Mouse (Mus musculus): Measurements from ENCODE around the gene Tnfrsf1b. TPM values are rescaled to one million over a fixed set of nuclear protein-coding genes. Genes with fewer than 3 reads are reported as not detected.
"Not testable (repeated sequence)": the region's sequence is repeated elsewhere in the genome, so short reads cannot be mapped to it uniquely, and the experiment has no call there.

The Tnfrsf1b gene
- total RNA-seq, 2 experiments from 2014 or later, result 2.4 to 2.9 TPM

DNA sequence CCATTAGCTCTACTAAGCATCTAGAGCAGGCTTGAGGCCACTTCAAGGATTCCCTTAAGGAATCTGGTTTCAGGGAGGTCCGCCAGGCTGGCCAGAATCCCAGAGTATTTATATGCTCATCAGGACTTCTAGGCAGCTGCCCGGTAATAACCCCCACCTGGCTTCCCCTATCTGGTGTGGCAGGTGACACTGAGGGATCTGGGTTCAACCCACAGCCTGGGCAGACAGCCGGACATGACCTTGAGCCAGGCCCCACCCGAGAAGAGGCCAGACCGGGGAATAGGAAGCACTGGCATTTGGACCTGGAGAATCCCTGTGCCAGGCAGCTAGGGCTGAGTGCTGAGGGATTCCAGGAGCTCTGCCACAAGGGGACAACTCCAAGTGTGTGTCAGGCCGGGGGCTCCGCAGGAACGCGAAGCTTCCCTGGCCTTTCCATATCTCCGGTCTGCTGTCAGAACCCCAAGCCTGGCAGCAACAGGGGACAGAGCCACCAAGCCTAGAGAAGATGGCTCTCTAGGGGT is 52.6 kb downstream of the Tnfrsf1b start:
- DNase-seq, result peak; percentile 53
- intact Hi-C loops (cut with DNase I), result no loop called here

DNA sequence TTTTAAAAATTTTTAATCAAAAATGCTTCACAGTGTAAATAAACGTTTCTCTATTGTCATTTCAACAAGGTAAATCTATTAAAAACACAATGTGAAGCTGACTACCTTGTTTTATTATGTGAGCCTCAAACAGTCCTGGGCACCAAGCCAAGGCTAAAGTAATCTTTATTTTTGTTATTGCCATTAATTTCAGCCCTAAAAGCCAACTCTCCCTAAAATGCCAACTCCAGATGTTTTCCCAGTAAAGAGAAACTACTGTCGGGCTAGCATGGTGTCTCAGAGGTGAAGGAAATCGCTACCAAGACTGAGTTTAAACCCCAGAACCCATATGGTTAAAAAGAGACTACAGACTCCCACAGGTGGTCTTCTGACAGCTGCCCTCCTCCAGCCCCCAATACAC is 53.3 kb downstream of the Tnfrsf1b start:
- intact Hi-C loops (cut with DNase I), result no loop called here
- DNase-seq, result no peak

DNA sequence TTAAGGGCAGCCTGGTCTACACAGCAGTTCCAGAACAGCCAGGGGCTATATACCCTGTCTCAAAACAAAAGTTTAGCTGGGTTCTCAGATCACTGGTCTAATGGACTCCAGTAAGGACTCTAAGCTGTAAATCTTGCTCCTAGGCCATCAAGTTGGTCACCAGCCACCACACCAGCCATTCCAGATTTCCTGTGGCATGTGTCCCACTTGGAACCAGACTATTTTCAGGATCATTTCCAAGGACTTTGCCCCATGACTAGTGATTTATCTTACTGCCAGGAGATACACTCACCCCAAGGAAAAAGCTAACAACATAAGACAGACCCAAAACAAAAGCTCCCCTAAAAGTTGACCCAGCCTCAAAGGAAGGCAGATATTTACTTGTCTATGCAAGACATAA is 54.0 kb downstream of the Tnfrsf1b start:
- intact Hi-C loops (cut with DNase I), result no loop called here
- DNase-seq, result no peak

DNA sequence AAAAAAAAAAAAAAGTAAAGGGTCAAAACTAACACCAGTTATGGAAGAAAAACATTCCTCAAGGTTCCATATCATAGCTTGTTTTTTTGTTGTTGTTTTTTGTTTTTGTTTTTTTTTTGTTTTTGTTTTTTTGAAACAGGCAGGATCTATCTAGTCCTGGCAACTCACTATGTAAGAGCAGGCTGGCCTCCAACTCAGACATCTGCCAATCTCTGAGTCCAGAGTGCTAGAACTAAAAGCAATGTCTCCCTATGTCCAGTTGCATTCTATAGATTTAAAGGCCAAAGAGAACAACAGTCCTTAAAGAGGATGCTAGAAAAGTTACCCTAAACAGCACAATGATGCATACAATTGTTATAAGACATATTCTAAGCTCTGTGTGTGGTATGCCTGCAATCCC is 58.1 kb downstream of the Tnfrsf1b start:
- no peak for DNase-seq
- intact Hi-C loops (cut with DNase I), result no loop called here

DNA sequence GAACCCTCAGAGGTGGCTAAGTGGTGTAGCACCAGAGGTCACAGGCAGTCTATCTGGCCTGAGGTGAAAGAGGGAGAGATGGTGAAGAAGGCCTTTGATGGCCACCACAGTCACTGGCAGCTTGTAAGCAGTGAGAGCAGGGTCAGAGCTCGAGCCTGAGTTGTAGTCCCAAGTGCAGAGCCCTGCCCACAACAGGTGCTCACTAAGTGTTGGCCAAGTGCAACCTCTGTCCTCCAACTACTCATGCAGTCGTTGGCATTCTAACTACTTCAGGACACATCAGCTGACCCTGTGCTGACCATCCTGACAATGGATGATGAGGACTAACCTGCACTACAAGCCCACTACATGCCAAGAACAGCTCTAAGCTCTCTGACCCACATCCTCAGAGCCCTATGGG is 59.1 kb downstream of the Tnfrsf1b start:
- DNase-seq, result no peak

DNA sequence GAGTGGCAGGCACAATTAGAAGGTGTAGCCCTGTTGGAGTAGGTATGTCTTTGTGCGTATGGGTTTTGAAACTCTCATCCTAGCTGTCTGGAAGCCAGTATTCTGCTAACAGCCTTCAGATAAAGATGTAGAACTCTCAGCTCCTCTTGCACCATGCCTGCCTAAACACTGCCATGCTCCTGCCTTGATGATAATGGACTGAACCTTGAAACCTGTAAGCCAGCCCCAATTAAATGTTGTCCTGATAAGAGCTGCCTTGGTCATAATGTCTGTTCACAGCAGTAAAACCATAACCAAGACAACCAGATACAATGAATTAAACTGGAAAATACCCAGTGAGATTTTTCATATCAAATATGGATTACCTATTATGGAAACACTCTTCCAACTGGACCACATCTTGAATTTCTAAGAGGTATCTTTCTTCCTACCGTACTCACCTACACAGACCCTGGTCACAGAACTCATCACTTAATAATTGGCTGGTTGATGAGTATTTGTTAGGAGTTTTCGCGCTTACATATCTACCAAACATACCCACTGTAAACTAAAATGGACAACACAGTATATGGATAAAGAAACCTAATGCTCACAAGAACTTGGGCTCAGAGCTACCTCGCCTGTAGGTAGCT is 67.6 kb downstream of the Tnfrsf1b start:
- no peak for DNase-seq
- intact Hi-C loops (cut with DNase I), result no loop called here

More for the DNA sequence above, 59.1 kb downstream of the Tnfrsf1b start:
- intact Hi-C loops (cut with DNase I), result no loop called here

DNA sequence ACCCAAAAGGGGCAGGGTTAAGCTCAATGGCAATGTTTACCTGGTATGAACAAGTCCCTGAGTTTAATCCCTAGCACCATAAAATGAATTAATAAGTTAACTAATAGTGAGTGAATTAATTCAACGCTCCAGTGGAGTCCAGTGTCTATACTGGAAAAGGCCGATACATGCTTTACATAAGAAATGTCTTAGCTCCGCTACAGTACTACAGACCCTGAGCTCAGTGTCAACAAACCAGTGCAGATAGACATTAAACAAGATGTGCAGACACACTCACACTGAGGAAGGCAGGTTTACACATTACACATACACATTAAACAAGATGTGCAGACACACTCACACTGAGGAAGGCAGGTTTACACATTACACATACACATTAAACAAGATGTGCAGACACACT is 81.1 kb downstream of the Tnfrsf1b start:
- DNase-seq; intact Hi-C loops (cut with DNase I): not testable (repeated sequence)

DNA sequence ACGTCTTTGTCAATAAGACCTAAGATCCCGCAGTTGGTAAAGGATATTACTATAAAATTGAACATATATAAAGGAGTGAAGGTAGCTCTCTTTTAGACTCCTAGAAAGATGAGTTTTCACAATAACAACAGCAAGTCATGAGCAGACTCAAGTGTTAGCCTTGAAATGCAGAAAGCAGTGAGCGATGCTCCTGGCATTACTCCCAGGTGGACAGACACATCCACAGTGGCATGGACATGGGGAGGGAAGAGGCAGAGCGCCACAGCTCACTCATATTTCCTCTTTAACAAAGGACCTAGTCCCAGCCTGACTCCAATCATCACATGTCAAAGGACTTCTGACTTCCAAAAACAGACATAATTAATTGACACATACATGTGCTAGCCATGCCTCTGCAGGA is 82.6 kb downstream of the Tnfrsf1b start:
- intact Hi-C loops (cut with DNase I), result no loop called here
- no peak for DNase-seq

Other genes with a start within 250 kb of the Tnfrsf1b start
- 10 to 100 TPM; 50.3 to 51.0 TPM for gene Vps13d, start 51.9 kb downstream of the Tnfrsf1b start, total RNA-seq (2021)
- gene Tnfrsf8, start 68.3 kb upstream of the Tnfrsf1b start, total RNA-seq (2021), result 1 to 10 TPM in 1 of 2 experiments, under 1 TPM in 1; 0.38 to 1.3 TPM

Data from left cerebral cortex, postnatal 4 days (tissue).